Mouse (Mus musculus) cerebellum, postnatal 14 days (tissue): ENCODE measurements around the gene Tmtc1.

Source experiments
- DNase-seq, 2 experiments: peaks; one replicate each; pipeline ENCODE4 v3.0.0; 2021; ENCODE audit warnings: mixed read lengths in 2 of 2

The Tmtc1 gene

DNA sequence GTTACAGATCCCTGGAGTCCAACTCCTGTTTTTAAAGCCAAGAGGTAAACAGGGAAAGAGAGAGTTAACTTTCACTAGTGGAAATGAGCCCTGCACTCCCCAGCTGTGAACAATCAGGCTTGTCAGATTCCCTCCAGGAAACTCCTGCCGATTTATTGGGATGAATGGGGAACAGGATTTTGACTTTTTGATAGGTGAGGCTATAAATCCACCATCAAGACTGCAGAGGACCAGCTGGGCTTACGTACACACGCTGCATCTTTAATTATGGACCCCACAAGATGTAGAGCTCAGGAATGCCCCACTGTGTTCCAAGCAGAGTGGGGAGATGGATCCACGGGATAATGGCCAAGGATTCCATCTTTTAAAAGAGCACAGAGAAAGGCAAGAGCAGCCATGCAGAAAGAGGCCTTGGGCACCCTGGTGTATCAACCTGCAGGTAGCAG lies 77.1 kb downstream of the Tmtc1 start:
- DNase-seq: no peak

DNA sequence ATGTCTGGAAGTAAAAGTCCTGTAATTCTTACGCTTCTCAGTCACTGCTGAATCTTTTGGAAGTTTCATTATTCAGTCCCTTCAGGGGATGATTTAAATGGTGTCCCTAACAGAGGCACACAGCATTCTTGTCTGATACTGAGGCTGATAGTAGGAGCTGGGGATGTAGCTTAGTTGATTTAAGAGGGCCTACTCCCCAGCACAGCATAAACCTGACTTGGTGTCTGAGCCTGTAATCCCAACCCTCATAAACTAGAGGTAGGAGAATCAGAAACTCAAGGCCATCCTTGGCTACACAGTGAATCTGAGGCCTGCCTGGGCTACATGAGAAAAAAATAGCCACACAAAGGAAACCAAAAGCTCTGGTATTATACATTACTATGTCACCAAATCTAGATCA lies 77.6 kb downstream of the Tmtc1 start:
- no peak for DNase-seq

DNA sequence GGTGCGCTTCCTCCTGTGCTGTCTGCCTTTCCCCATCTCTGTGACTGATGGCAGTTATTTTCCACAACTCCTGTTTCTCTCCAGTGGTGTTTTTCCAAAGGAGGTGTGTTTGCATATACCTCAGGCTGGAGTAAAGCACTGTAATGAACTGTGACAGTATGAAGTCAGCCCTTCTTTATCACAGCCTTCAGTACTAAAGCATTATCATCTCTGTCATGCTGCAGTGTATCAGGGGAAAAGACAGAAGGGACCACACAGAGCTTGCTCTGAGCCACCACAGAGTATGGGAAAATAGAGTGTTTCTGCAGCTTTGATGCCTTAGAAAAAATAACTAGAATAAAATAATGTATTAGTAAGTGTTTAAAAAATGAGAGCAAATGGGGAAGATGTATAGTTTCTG lies 81.0 kb downstream of the Tmtc1 start:
- no peak for DNase-seq

DNA sequence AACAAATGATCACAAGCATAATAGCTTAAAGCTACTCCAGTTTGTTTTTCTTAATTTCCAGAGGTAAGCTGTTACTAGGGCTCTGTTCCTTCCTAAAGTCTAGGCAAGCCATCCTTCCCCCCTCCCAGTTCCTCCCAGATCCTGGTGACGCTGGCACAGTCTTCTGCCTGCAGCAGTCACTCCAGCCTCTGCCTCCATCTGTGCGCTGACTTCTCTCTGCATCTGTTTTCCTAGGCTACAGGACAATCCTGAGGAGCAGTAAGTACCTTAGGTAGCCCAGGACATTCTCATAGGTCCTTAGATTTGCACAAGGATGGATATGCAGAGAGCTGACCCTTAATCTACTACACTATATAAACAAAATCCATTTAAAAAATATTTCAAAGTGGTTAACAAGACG lies 81.7 kb downstream of the Tmtc1 start:
- no peak for DNase-seq

DNA sequence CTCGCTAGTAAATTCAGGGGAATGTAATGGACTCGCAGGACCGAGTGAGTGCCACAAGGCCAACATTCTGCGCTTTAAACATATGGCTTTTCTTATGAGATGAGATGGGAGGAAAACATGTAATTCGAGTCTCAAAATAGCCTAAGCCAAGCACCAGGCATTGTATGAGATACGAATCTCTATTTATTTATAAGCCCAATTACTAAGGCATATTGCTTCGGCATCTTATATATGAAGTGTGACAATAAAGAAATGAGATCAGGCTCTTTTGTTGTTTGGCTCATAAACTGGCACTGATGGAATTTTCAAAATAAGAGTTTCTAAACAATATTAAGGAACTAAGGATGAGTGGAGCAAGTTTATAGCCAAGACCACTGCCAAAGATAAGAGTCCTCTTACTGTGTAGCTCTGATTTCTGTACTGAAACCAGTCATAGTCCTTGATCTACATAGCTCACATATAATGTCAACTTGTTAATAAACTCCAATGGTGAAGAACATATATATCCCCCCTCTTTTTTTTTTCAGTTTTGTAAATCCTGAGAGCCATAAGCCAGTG lies 84.8 kb downstream of the Tmtc1 start:
- DNase-seq: no peak

DNA sequence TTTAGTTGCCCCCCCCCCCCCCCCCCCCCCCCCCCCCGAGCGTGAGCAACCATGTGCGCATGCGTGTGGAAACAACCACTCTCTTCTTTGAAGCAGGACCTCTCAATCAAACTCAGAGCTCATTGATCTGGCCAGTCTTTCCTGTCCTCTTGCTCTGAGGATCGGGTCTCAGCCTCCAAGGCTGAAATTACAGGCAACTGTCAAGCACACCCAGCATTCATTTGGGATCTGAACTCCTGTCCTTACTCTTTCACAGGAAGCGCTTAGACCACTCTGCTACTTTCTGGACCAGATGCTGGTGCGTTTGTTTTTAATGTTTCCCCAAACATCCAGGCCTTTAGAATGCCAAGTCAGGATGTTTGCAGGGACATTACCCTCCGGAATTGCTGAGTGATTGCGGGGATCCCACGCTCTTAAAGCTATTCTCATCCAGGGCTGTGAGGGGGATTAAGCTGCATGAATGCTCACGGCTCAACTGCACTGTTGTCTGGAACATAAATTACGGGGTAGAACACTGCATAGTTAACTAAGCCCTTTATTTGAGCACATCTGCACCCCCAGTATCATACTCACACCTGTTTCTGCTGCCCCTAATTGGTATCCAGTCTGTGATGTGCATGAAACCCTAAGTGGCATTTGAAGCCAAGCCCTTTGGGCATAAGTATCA lies 85.5 kb downstream of the Tmtc1 start:
- DNase-seq: no peak

DNA sequence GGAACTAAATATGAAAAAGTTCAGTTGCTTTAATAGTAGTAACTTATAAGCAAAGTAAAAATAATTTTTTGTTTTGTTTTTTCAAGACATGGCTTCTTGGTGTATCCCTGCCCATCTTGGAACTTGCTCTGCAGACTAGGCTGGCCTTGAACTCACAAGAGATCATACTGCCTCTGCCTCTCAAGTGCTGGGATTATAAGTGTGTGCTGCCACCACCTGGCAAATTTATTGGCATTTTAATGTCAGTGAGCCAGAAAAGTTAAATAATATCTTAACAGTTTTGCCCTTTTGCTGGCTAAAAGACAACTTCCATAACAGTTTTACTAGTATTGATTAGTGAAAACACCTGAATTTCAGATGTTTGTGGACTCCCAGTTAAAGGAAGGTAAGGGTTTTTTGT lies 88.0 kb downstream of the Tmtc1 start:
- DNase-seq: no peak

DNA sequence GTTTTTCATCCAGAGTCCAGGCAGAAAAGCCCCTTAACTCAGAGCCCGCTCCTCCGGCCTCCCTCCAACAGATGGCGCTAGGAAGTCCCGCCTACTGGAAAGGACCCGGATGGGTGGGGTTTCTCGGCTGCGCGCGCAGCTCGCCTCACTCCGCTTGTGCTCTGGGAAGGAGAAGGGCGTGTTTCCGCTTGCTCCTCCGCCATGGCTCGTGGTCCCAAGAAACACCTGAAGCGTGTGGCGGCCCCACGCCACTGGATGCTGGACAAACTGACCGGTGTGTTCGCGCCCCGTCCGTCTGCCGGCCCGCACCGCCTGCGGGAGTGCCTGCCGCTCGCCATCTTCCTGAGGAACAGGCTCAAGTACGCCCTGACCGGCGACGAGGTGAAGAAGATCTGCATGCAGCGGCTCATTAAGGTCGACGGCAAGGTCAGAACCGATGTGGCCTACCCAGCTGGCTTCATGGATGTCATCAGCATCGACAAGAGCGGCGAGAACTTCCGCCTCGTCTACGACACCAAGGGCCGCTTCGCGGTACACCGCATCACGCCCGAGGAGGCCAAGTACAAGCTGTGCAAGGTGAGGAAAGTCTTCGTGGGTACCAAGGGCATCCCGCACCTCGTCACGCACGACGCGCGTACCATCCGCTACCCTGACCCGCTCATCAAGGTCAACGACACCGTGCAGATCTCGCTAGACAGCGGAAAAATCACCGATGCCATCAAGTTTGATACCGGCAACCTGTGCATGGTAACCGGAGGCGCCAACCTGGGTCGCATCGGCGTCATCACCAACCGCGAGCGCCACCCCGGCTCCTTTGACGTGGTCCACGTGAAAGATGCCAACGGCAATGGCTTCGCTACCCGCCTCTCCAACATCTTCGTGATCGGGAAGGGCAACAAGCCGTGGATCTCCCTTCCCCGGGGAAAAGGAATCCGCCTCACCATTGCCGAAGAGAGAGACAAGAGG lies 89.4 kb downstream of the Tmtc1 start:
- peak; percentile 70 to 86 for DNase-seq

DNA sequence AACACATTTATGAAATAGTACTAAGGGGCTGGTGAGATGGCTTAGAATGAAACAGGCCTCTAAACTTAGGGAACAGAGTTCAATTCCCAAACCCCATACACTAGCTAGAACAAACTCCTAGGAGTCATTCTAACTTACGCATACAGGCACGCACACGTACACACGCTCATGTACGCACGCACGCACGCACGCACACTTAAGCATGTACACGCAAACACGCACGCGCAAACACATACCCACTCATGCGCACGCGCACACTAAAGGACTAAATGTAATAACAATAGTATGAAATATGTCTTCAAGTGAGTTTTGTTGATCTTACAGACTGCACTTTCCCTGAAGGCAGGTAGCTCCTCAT lies 90.1 kb downstream of the Tmtc1 start:
- no peak for DNase-seq

DNA sequence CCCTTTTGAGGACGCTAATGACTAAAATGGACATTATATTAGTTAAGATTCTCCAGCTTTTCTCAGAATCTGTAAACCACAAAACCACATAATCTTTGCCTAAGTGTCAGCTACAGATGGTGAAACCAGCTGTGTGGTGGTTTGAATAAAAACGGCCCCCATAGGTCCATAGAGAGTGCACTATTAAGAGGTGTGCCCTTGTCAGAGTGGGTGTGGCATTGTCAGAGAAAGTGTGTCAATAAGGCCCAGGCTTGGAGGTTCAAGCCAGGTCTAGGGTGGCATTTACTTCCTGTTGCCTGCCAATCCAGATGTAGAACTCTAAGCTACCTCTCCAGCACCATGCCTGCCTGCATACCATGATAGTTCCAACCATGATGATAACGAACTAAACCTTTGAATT lies 99.2 kb downstream of the Tmtc1 start:
- DNase-seq: no peak

DNA sequence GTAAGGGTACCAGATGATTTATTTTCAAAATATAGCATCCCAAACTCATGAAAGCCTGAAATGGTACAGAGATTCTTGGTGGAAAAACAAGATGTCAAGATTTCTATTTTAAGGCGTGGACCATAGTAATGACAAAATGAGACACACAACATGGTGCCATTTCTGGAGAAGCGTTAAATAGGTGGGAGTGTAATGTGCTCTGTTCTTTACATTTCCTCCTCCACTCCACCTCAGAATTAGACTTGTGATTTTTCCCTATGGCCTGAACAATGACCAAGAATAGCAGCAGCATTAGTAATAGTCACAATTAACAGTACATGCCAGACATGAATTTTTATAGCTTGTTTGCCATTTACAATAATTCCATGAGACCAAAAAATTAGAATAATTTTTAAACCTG lies 102.0 kb downstream of the Tmtc1 start:
- no peak for DNase-seq

DNA sequence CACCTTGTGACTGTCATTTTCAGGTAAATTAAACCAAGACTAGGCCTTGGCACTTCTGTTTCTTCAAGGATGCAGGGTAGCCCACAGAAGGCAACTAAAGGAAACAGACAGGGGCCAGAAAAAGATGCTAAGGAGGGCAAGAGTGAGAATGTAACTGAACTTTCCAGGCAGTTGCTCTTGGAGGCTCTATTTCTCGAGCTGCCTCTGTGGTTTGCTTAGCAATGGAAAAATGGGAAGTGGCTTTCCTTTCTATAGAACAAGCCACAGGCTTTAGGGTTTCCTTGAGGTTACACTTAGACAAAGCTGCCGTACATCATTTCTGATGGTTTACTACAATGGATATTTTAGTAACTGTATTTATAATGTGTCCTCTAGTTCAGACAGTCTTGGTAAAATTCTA lies 102.4 kb downstream of the Tmtc1 start:
- DNase-seq: no peak

DNA sequence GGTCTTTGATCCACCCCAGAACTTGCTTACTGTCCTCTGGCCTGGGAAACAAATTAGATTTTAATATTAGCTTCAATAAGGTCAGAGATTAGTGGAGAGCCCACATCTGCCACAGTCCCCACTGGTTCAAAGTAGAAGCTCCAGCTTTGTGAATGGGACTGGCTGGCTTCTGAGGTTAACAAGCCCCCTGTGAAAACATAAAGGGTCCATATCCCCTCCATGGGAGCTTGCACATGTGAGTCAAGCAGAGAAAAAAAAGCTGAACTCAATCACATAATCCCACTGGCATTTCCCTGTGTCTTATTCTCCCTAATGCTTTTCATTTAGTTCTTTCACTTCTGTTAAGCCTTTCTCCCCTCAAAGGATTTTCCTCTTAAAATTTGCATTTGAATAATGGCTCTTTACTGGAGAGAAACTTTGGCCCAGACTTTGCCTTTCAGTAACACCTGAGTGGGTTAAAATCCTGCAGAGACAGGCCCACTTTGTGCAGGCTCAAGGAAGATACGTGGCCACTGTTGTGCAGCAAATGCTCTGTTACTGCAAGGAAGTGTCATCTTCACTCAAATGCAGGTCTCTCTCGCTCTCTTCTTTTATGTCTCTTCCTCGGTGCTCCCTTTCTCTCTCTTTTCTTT lies 105.7 kb downstream of the Tmtc1 start:
- DNase-seq: no peak

DNA sequence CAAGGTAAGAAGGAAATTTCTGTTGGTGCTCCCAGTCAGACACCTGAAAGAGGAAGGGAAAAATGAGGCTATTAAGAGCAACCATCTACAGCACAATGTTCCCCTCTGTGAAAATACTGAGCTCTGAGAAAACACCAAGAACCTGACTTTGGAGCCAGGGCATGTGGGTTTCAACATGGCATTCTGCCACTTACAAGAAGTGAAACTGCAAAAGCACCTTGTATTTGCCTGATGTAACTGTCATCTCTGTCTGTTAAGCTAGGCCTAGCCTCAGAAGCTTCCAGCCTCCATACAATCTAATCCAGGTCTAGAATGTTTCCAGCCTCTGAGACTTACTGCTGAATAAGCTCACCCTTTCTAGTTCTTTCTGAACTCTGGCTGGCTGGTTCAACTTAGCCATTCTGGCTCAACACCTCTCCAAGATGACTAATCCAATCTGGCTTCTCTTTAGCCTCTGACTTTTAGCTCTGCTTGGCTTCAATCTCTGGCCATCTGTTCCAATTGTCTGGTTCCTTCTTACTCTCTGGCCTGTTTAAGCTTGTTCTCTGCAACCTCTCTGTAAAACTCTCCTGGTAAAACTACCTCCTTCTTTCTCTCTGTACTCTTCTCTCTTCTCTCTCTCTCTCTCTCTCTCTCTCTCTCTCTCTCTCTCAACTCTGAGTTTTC lies 107.8 kb downstream of the Tmtc1 start:
- DNase-seq: peak in 1 of 2 experiments; percentile 8

DNA sequence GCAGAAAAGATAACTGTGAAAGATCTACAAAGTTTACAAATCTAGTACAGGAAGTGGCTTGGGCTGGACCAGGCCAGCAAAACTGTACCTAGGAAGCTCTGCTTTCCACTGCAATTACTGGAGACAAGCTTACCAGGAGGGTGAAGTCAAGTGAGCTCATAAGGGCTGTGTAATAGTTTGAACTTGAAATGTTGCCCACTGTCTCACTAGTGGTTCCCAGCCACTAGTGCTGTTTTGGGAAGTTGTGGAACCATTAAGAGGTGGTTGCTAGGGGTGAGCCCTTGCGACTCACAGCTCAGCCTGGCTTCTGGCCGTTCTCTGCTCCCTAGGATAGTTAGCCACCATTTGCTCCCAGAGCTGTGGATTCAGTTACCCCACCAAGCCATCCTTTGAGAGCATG lies 112.3 kb downstream of the Tmtc1 start:
- DNase-seq: no peak

DNA sequence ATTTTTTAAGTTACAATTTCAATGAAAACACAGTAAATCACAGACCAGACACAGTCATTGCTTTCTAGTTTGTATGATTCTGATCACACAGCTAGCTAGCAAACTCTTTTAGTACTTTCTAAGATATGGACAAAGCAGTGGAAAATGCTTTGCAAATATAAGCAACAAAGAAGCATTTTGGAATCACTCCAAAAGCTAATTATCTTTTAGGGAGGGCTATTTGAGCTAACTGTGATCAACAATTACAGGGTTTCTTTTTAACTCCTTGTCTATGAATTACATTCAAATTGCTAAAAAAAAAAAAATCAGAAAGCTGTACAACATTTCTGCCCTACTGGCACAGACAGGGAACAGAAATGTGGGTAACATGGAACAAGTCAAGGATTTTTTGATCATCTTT lies 114.2 kb downstream of the Tmtc1 start:
- no peak for DNase-seq

DNA sequence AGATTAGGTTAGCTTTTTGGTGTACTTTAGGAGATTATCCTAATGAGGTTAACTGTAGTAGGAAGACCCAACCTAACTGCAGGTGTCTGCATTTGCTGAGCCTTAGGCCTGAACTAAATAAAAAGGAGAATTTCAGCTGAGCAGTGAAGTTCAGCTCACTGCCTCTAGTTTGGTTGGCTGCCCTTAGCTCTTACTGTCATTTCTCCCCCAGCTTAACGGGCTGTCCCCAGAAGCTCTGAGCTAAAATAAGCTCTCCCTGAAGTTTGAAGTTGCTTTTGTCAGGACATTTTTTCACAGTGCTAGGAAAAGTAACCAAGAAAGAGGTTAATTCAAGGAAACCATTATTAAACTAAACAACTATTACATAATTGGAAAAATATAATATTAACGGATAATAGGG lies 115.3 kb downstream of the Tmtc1 start:
- no peak for DNase-seq

DNA sequence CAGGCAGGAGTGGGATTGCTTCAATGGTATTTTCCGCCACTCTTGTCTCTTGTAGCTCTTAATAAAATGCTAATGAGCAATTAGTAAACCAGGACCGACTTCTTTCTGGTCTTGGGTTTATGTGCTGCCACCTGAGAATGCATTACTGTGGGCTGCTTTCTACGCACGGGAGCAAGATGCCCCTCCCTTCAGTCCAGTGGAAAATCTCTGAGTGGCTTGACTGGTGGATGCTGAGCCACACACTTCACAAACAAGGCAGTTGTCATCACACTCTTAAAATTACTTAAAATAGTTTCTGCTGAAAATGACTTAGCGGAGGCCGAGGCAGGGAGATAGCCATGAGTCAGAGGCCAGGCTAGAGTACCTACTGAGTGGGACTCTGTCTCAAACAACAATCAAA lies 116.1 kb downstream of the Tmtc1 start:
- DNase-seq: no peak

DNA sequence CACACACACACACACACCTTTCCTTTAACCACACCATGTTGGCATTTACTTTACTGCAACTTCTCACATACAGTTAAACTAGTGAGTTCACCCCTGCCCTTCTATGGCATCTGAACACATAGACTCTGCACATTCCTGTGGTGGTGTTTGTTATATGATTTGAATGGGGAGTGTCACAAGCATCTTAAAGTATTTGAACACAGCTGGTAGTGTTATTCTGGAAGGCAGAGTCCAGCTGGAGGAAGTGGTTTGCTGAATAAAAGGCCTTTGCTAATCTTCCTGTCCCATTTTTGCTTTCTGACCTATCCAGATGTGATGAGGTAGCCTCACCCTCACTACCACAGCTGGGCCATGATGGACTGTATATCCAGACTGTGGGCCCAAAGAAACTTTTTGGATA lies 125.5 kb downstream of the Tmtc1 start:
- no peak for DNase-seq

DNA sequence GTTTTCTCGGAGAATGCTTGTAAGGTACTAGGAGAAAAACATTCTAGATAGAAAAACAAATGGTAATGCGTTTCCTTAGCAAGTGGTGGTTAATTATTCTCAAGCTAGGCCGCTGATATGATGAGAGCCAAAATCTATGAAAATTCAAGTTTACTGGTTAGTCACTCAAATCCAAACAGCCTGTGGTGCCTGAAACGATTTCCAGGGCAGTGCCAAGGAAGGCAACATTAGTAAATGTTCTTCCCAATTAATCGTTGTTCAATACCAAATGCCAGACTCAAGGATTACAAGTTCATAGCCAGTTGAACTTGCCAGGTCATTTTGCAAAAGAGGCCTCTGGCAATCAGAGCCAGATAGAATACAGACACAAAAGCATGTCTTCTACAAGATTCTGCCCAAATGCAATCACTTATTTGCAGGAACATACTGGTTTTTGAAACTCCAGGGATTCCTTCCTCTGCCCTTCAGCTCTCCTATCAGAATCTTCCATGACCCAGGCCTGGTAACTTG lies 128.6 kb downstream of the Tmtc1 start:
- no peak for DNase-seq

DNA sequence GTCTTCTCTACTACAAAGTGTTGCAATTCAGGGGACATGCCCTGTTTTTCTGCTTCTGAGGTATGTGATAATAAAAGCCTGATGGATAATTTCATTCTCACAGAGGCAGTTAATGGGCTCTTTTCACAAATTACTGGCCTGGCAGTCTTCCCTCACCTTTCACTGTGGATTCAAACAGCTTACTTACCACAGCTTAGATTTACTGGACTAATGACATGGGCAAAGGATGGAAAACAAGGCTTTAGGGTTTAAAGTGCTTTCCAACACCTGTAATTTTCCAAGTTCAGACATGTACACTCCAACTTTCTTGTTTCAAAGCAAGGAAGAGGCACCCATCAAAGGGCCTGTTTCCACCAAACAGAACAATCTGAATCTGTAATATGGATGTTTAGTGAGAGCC lies 129.1 kb downstream of the Tmtc1 start:
- DNase-seq: no peak

DNA sequence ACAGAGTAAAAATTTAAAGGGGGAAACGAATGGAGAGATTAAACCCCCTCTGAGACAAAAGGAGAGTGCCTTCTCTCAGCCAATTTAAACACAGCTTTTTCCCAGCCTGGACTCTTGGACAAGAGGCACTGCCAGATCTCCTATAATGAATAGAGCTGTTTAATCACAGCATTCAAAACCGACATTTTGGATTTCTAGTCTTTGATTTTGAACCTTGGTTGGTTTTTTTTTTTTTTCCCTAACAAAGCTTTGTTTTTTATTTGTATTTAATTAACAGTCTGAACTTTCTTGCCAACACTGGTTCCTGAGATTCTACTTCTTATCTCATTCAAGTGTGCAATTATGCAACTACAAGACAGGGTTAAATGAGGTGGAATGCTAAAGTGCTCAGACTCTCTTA lies 133.2 kb downstream of the Tmtc1 start:
- DNase-seq: no peak

DNA sequence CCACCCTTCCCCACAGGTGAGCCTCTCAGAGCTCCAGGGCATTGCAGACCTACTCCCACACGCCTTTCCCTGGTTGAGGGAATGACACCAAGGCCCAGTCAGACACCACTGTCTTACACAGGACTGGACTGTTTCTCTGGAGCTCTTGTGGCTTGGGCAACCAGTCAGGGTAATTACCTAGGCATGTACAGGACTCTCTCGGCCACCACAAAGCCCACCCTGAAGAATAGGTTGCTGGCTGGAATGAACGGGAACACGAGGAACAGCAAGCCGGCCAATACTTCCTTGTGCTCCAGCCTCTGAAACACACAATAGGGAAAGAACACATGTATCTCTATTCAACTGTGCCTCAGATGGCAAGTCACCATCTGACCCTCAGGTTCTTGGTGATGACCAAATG lies 138.4 kb downstream of the Tmtc1 start:
- no peak for DNase-seq
